Mouse (Mus musculus) liver, adult 2 months (tissue): Measurements from ENCODE around the gene Rab5if. TPM values are rescaled to one million over a fixed set of nuclear protein-coding genes. Genes with fewer than 3 reads are reported as not detected.
A peak's percentile ranks its signal among the peaks of the same experiment; 100 is the strongest.

Source experiments
- DNase-seq: peaks from one replicate; pipeline ENCODE4 v3.0.0-alpha.2; 2011; ENCODE audit warnings: low read depth, low spot score; ENCODE audit errors: extremely low read depth
- H3K27ac ChIP-seq: fragments of 200-500 bp; replicated peaks from 2 replicates; pipeline ENCODE4 v1.5.1; 2012; ENCODE audit warnings: low read depth, mild to moderate bottlenecking, control low read depth, inconsistent platforms, low read length; ENCODE audit not compliant: insufficient read depth
- H3K27me3 ChIP-seq: fragments of 200-500 bp; 2 replicates; pipeline ENCODE4 v1.6.1; 2012; ENCODE audit warnings: mild to moderate bottlenecking, moderate library complexity, low read length, inconsistent platforms; ENCODE audit not compliant: control insufficient read depth, insufficient read depth
- H3K36me3 ChIP-seq: fragments of 200-500 bp; 2 replicates; pipeline ENCODE4 v1.6.1; 2012; ENCODE audit warnings: low read length, inconsistent platforms; ENCODE audit not compliant: control insufficient read depth, insufficient read depth
- H3K4me1 ChIP-seq: fragments of 200-500 bp; 2 replicates; pipeline ENCODE4 v1.6.1; 2011; ENCODE audit warnings: low read length; ENCODE audit not compliant: control insufficient read depth, insufficient read depth
- H3K4me3 ChIP-seq: fragments of 200-500 bp; 2 replicates; pipeline ENCODE4 v1.5.1; 2011; ENCODE audit warnings: low read depth, mild to moderate bottlenecking, control low read depth, low read length, moderate library complexity; ENCODE audit not compliant: insufficient read depth
- H3K79me2 ChIP-seq: fragments of 200-500 bp; 2 replicates; pipeline ENCODE4 v1.6.1; 2012; ENCODE audit warnings: inconsistent platforms, mild to moderate bottlenecking, low read length, moderate library complexity; ENCODE audit not compliant: control insufficient read depth, insufficient read depth
- H3K9ac ChIP-seq: fragments of 200-500 bp; 2 replicates; pipeline ENCODE4 v1.6.1; 2012; ENCODE audit warnings: low read depth, mild to moderate bottlenecking, control low read depth, inconsistent platforms, low read length
- CTCF ChIP-seq: fragments of 200-500 bp; IDR thresholded peaks from 2 replicates; pipeline ENCODE4 v1.5.1; 2011; ENCODE audit warnings: low read depth, low read length, control low read depth
- POLR2A ChIP-seq: fragments of 200-500 bp; IDR thresholded peaks from 2 replicates; pipeline ENCODE4 v1.6.1; 2011; ENCODE audit warnings: low read length, control low read depth; ENCODE audit not compliant: insufficient read depth; ENCODE audit errors: extremely low read depth
- WGBS: fragments of 180-500 bp; shearing (Covaris S2); methylation state at CpG from one replicate; pipeline ENCODE4 v1.1.7; 2018; 5-methylcytosine and 5-hydroxymethylcytosine counted together
- polyA plus RNA-seq: library from polyadenylated mRNA; depleted of rRNA; stranded (reverse); fragments of >200 nt; gene quantifications from 2 replicates; pipeline ENCODE4 v1.2.3, GENCODE M21; 2012
- total RNA-seq: library from RNA; depleted of rRNA; stranded (reverse); fragments of >200 nt; gene quantifications from 2 replicates; pipeline ENCODE4 v1.2.3, GENCODE M21; 2014

The Rab5if gene
- total and polyA plus RNA-seq, 2 experiments, result 122 to 149 TPM

GRCm38 (mm10) chr2:156869554-156869953 lies 6.6 kb downstream of the Rab5if start:
- peaks cover 36% of the 10 kb centered on the region for H3K4me1 ChIP-seq
- DNase-seq, result no peak
- H3K9ac ChIP-seq, result peak overlapping the region; percentile 47
- 73% methylated on average over 7 of the region's 7 CpGs for WGBS
- peak overlapping the region; percentile 76 for H3K27ac ChIP-seq
- peaks cover 61% of the 10 kb centered on the region for H3K36me3 ChIP-seq
- TF ChIP-seq POLR2A, result no peak
- no peak for TF ChIP-seq CTCF
- peaks cover 29% of the 10 kb centered on the region for H3K79me2 ChIP-seq
- no peaks in the 10 kb centered on the region for H3K27me3 ChIP-seq
- no peak overlapping the region for H3K4me3 ChIP-seq

- Histone ChIP-seq H3K9ac (no peak overlapping the region), H3K4me1 (peaks cover 32% of the 10 kb centered on the region), H3K36me3 (peaks cover 55% of the 10 kb centered on the region), H3K79me2 (peaks cover 23% of the 10 kb centered on the region), H3K4me3 (no peak overlapping the region), H3K27me3 (no peaks in the 10 kb centered on the region), H3K27ac (no peak overlapping the region)
- DNase-seq, result peak; percentile 62
- WGBS, result 21% methylated on average over 6 of the region's 6 CpGs
- no peak for TF ChIP-seq POLR2A
- no peak for TF ChIP-seq CTCF
Measured at GRCm38 (mm10) chr2:156870519-156870918, 7.6 kb downstream of the Rab5if start.

GRCm38 (mm10) chr2:156873629-156874028 lies 10.7 kb downstream of the Rab5if start:
- H3K27me3 ChIP-seq, result no peaks in the 10 kb centered on the region

GRCm38 (mm10) chr2:156874047-156874759 lies 11.3 kb downstream of the Rab5if start:
- Histone ChIP-seq H3K4me3 (no peak overlapping the region), H3K27me3 (no peaks in the 10 kb centered on the region), H3K27ac (no peak overlapping the region), H3K9ac (no peak overlapping the region), H3K79me2 (peaks cover 17% of the 10 kb centered on the region), H3K4me1 (peaks cover 15% of the 10 kb centered on the region), H3K36me3 (peaks cover 38% of the 10 kb centered on the region)
- 93% methylated on average over 8 of the region's 8 CpGs for WGBS
- TF ChIP-seq POLR2A (no peak), CTCF (no peak)
- no peak for DNase-seq

More at GRCm38 (mm10) chr2:156873629-156874028, 10.7 kb downstream of the Rab5if start:
- Histone ChIP-seq H3K36me3 (peaks cover 38% of the 10 kb centered on the region), H3K4me3 (no peak overlapping the region), H3K4me1 (peaks cover 18% of the 10 kb centered on the region), H3K27ac (no peak overlapping the region), H3K79me2 (peaks cover 18% of the 10 kb centered on the region), H3K9ac (no peak overlapping the region)
- TF ChIP-seq POLR2A (no peak), CTCF (peak; percentile 32; the same call in 1 of the 2 replicates)
- peak; percentile 34 for DNase-seq
- WGBS, result 35% methylated on average over 5 of the region's 5 CpGs

GRCm38 (mm10) chr2:156874760-156875510 lies 12.0 kb downstream of the Rab5if start:
- Histone ChIP-seq H3K4me1 (peaks cover 8% of the 10 kb centered on the region), H3K9ac (no peak overlapping the region), H3K4me3 (no peak overlapping the region), H3K27me3 (no peaks in the 10 kb centered on the region), H3K79me2 (peaks cover 10% of the 10 kb centered on the region), H3K36me3 (peaks cover 34% of the 10 kb centered on the region), H3K27ac (no peak overlapping the region)
- no peak for TF ChIP-seq CTCF
- TF ChIP-seq POLR2A, result no peak
- no peak for DNase-seq
- WGBS, result 83% methylated on average over 4 of the region's 4 CpGs

GRCm38 (mm10) chr2:156877726-156878125 lies 14.8 kb downstream of the Rab5if start:
- Histone ChIP-seq H3K27me3 (no peaks in the 10 kb centered on the region), H3K4me1 (no peaks in the 10 kb centered on the region), H3K9ac (no peak overlapping the region), H3K27ac (no peak overlapping the region), H3K36me3 (peaks cover 13% of the 10 kb centered on the region), H3K79me2 (no peaks in the 10 kb centered on the region), H3K4me3 (no peak overlapping the region)
- no peak for DNase-seq
- no peak for TF ChIP-seq POLR2A
- TF ChIP-seq CTCF, result no peak
- 55% methylated on average over 9 of the region's 9 CpGs for WGBS
